Mouse (Mus musculus) kidney, postnatal 0 days (tissue): ENCODE data around the gene 9530068E07Rik. TPM values are rescaled to one million over a fixed set of nuclear protein-coding genes. Genes with fewer than 3 reads are reported as not detected.
"Not testable (repeated sequence)": the region's sequence is repeated elsewhere in the genome, so short reads cannot be mapped to it uniquely, and the experiment has no call there.

ENCODE experiments used
- ATAC-seq: fragments of 200-750 bp; cut with Nextera tagmentation; replicated peaks from 2 replicates; pipeline ENCODE4 v1.8.0; 2017; ENCODE audit warnings: low read depth, moderate number of reproducible peaks, moderate TSS enrichment, moderate library complexity; ENCODE audit not compliant: low FRiP score
- DNase-seq: peaks from one replicate; pipeline ENCODE4 v3.0.0-alpha.2; 2016; ENCODE audit warnings: low spot score
- H3K27ac ChIP-seq: fragments of 300-500 bp; sonication (generic); 2 replicates; pipeline ENCODE4 v1.5.1; 2014; ENCODE audit warnings: mild to moderate bottlenecking
- H3K27me3 ChIP-seq: fragments of 300-500 bp; sonication (generic); 2 replicates; pipeline ENCODE4 v1.6.1; 2014; ENCODE audit warnings: low read length, mixed read lengths; ENCODE audit not compliant: insufficient read depth
- H3K36me3 ChIP-seq: fragments of 300-500 bp; sonication (generic); 2 replicates; pipeline ENCODE4 v1.6.1; 2014; ENCODE audit warnings: low read length, mixed read lengths; ENCODE audit not compliant: insufficient read depth
- H3K4me1 ChIP-seq: fragments of 300-500 bp; sonication (generic); replicated peaks from 2 replicates; pipeline ENCODE4 v1.6.1; 2014; ENCODE audit warnings: antibody characterized with exemption, low read length, mixed read lengths; ENCODE audit not compliant: insufficient read depth
- H3K4me2 ChIP-seq: fragments of 300-500 bp; sonication (generic); 2 replicates; pipeline ENCODE4 v1.6.1; 2014; ENCODE audit warnings: mild to moderate bottlenecking, low read length, moderate library complexity, mixed read lengths
- H3K4me3 ChIP-seq: fragments of 300-500 bp; sonication (generic); replicated peaks from 2 replicates; pipeline ENCODE4 v1.5.1; 2014; ENCODE audit warnings: low read depth, low read length
- H3K9ac ChIP-seq: fragments of 300-500 bp; sonication (generic); 2 replicates; pipeline ENCODE4 v1.6.1; 2014; ENCODE audit warnings: low read depth, low read length
- H3K9me3 ChIP-seq: fragments of 300-500 bp; sonication (generic); replicated peaks from 2 replicates; pipeline ENCODE4 v1.6.1; 2016; ENCODE audit warnings: low read length, inconsistent platforms, mixed read lengths
- CTCF ChIP-seq: IDR thresholded peaks from 2 replicates; pipeline ENCODE4 v1.5.1; 2016; ENCODE audit warnings: antibody characterized with exemption, low read depth, mild to moderate bottlenecking, moderate library complexity
- WGBS: fragments of 180-500 bp; shearing (Covaris S2); extraction: QIAGEN DNeasy Blood & Tissue Kit; methylation state at CpG from one replicate; pipeline ENCODE4 v1.1.7; 2014; 5-methylcytosine and 5-hydroxymethylcytosine counted together
- polyA plus RNA-seq: library from polyadenylated mRNA; unstranded; fragments of >200 nt; fragmentation: Nextera tagmentation; extraction: Ambion mirVana; gene quantifications from 2 replicates; pipeline ENCODE4 v1.2.1, GENCODE M21; 2015

The 9530068E07Rik gene
- polyA plus RNA-seq, 1 experiment from 2014 or later = 228 TPM

GRCm38 (mm10) chr11:52384667-52385066 is 11.6 kb upstream of the 9530068E07Rik start:
- Histone ChIP-seq H3K4me2 (no peak overlapping the region), H3K27me3 (no peaks in the 10 kb centered on the region), H3K36me3 (peaks cover 61% of the 10 kb centered on the region), H3K27ac (no peak overlapping the region), H3K9me3 (no peaks in the 10 kb centered on the region), H3K4me1 (no peaks in the 10 kb centered on the region), H3K9ac (no peak overlapping the region), H3K4me3 (no peak overlapping the region)
- TF ChIP-seq CTCF = peak; percentile 65
- DNase-seq (peak; percentile 61), ATAC-seq (no peak)
- 56% methylated on average over 3 of the region's 3 CpGs for WGBS

- no peak for TF ChIP-seq CTCF
- no peaks in the 10 kb centered on the region for H3K4me1 ChIP-seq
- no peak overlapping the region for H3K27ac ChIP-seq
- 92% methylated on average over 3 of the region's 3 CpGs for WGBS
- no peak overlapping the region for H3K4me2 ChIP-seq
- no peaks in the 10 kb centered on the region for H3K9me3 ChIP-seq
- H3K4me3 ChIP-seq = no peak overlapping the region
- H3K27me3 ChIP-seq = no peaks in the 10 kb centered on the region
- peaks cover 55% of the 10 kb centered on the region for H3K36me3 ChIP-seq
- DNase-seq = no peak
- no peak for ATAC-seq
- no peak overlapping the region for H3K9ac ChIP-seq
Measured at GRCm38 (mm10) chr11:52386892-52387291, 9.3 kb upstream of the 9530068E07Rik start.

DNA sequence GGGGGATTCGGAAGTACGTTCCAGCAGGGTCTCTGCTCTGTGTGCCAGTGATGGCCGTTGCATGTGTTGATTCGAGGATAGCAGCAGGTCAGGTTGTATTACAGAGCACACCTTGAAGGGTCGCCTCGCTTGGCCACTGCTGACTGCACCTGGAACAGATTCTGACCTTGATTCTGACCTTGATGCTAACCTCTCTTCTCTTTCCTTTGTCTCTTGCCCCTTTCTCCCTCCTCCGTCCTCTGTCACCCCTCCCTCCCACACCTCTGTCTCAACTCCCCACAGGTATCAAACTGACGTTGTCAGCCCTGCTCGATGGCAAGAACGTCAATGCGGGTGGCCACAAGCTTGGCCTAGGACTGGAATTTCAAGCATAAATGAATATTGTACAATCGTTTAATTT is 8.1 kb upstream of the 9530068E07Rik start:
- no peaks in the 10 kb centered on the region for H3K27me3 ChIP-seq
- H3K4me2 ChIP-seq = no peak overlapping the region
- no peak overlapping the region for H3K9ac ChIP-seq
- H3K27ac ChIP-seq = no peak overlapping the region
- 68% methylated on average over 12 of the region's 12 CpGs for WGBS
- ATAC-seq = no peak
- no peak for TF ChIP-seq CTCF
- no peaks in the 10 kb centered on the region for H3K4me1 ChIP-seq
- no peaks in the 10 kb centered on the region for H3K9me3 ChIP-seq
- H3K4me3 ChIP-seq = no peak overlapping the region
- DNase-seq = no peak
- H3K36me3 ChIP-seq = peaks cover 51% of the 10 kb centered on the region

DNA sequence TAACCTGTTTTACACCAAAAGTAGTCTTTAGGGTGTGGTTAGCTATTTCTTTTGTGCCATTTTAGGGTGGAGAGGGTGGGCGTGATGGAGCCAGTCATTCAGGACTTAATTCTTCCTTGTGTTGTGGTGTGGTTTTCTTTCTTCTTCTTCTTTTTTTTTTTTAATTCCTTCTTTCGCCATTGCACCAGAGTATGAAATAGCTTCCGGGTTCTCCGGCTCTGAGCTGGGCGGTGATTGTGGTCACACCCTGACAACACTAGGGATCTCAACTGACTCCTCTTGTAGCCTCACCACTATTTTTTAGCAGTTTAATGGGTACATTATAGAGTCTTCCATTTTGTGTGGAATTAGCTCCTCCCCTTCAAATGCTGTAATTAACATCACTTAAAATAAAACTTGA is 7.2 kb upstream of the 9530068E07Rik start:
- not testable (repeated sequence) for H3K9me3 ChIP-seq, H3K27ac ChIP-seq, H3K9ac ChIP-seq, ATAC-seq, H3K4me1 ChIP-seq, H3K4me2 ChIP-seq, DNase-seq, H3K27me3 ChIP-seq, H3K4me3 ChIP-seq
- H3K36me3 ChIP-seq = peaks cover 45% of the 10 kb centered on the region
- WGBS = 94% methylated on average over 5 of the region's 5 CpGs

- H3K27ac ChIP-seq = no peak overlapping the region
- H3K4me2 ChIP-seq = no peak overlapping the region
- no peak overlapping the region for H3K4me3 ChIP-seq
- ATAC-seq (no peak), DNase-seq (no peak)
- TF ChIP-seq CTCF = no peak
- no peak overlapping the region for H3K9ac ChIP-seq
- H3K4me1 ChIP-seq = no peaks in the 10 kb centered on the region
- H3K9me3 ChIP-seq = no peaks in the 10 kb centered on the region
- 91% methylated on average over 7 of the region's 7 CpGs for WGBS
- peaks cover 39% of the 10 kb centered on the region for H3K36me3 ChIP-seq
- no peaks in the 10 kb centered on the region for H3K27me3 ChIP-seq
Measured at GRCm38 (mm10) chr11:52389933-52390332, 6.3 kb upstream of the 9530068E07Rik start.

DNA sequence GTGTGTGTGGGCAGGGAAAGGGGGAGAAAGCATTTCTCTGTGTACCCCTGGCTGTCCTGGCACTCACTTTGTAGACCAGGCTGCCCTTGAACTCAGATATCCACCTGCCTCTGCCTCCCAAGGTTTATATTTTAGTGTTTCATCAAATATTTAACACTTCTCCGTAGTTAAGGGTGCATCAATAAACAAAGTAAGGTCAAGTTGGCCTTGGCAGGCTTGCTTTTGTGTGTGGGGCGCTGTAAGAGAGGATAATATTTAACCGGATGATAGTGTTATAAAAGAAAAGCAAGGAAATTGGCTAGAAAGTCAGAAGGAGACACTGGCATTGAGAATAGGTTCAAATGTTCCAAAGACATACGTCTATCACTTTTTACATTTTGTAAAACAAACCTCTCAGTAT is 1.7 kb upstream of the 9530068E07Rik start:
- no peak overlapping the region for H3K4me3 ChIP-seq
- 69% methylated on average over 4 of the region's 4 CpGs for WGBS
- H3K4me2 ChIP-seq = no peak overlapping the region
- H3K27me3 ChIP-seq = no peaks in the 10 kb centered on the region
- H3K9ac ChIP-seq = no peak overlapping the region
- no peaks in the 10 kb centered on the region for H3K9me3 ChIP-seq
- 0 out of 2 replicates have a peak, but pooled peaks cover 3% of the 10 kb centered on the region for H3K4me1 ChIP-seq
- ATAC-seq = no peak
- no peak overlapping the region for H3K27ac ChIP-seq
- peaks cover 9% of the 10 kb centered on the region; the same call in 1 of the 2 replicates for H3K36me3 ChIP-seq
- TF ChIP-seq CTCF = no peak
- no peak for DNase-seq

- ATAC-seq (no peak), DNase-seq (no peak)
- no peaks in the 10 kb centered on the region for H3K27me3 ChIP-seq
- H3K4me2 ChIP-seq = no peak overlapping the region
- H3K4me3 ChIP-seq = no peak overlapping the region
- no peak overlapping the region for H3K27ac ChIP-seq
- TF ChIP-seq CTCF = peak; percentile 34
- H3K9me3 ChIP-seq = no peaks in the 10 kb centered on the region
- H3K36me3 ChIP-seq = 0 out of 2 replicates have a peak, but pooled peaks cover 5% of the 10 kb centered on the region
- WGBS = 40% methylated on average over 4 of the region's 4 CpGs
- H3K4me1 ChIP-seq = peaks cover 9% of the 10 kb centered on the region; the same call in 1 of the 2 replicates
- no peak overlapping the region for H3K9ac ChIP-seq
Measured at GRCm38 (mm10) chr11:52395343-52395742, 885 bp upstream of the 9530068E07Rik start.
